Mouse (Mus musculus) hematopoietic stem cell, adult 5-6 weeks (primary cell): ENCODE measurements around the gene Rhox4f. TPM values are rescaled to one million over a fixed set of nuclear protein-coding genes. Genes with fewer than 3 reads are reported as not detected.
"Not testable (repeated sequence)": the region's sequence is repeated elsewhere in the genome, so short reads cannot be mapped to it uniquely, and the experiment has no call there.

Experiments used
- ATAC-seq, 2 experiments: fragments of 125-278 bp in 1 of 2; replicated peaks in 1 of 2; 2 replicates each; pipeline ENCODE4 v1.8.0; 2016 to 2017; ENCODE audit warnings: inconsistent platforms in 2 of 2, mild to moderate bottlenecking in 2 of 2, moderate number of reproducible peaks in 2 of 2, low read depth in 1 of 2, moderate TSS enrichment in 1 of 2; ENCODE audit not compliant: low FRiP score in 2 of 2, poor library complexity in 2 of 2, severe bottlenecking in 2 of 2, insufficient read depth in 1 of 2, low TSS enrichment in 1 of 2
- total RNA-seq: library from RNA; stranded (forward); fragments of 172-1452, 232-1000 nt; gene quantifications from 2 replicates; pipeline ENCODE4 v1.2.3, GENCODE M21; 2017

Gene Rhox4f
- total RNA-seq = not detected in 2 replicates

DNA sequence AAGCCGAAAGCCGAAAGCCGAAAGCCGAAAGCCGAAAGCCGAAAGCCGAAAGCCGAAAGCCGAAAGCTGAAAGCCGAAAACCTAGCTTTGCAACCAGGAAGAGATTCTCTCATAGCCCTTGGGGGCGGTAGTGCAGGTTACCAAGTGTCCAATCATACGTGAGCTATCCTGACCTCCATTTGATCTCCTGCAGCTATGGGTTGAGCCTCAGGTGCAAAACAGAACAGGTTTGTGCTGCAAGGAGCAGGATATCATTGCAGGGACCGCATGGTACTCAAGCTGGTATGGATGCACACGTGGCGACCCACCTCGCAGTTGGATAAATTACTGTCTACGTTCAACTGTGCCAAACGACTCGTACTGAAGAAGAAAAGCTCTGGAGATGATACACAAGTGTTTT lies at the start of gene Rhox4f:
Gene Rhox4f, minus strand, starts transcription at position 101 of the 400 bp plus-strand sequence.
- not testable (repeated sequence) for ATAC-seq

DNA sequence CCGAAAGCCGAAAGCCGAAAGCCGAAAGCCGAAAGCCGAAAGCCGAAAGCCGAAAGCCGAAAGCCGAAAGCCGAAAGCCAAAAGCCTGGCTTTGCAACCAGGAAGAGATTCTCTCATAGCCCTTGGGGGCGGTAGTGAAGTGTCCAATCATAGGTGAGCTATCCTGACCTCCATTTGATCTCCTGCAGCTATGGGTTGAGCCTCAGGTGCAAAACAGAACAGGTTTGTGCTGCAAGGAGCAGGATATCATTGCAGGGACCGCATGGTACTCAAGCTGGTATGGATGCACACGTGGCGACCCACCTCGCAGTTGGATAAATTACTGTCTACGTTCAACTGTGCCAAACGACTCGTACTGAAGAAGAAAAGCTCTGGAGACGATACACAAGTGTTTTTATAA lies 43.7 kb upstream of the Rhox4f start, which contains the start of gene Rhox4g:
Gene Rhox4g, minus strand, starts transcription at position 101 of the 400 bp plus-strand sequence.
- not testable (repeated sequence) for ATAC-seq

DNA sequence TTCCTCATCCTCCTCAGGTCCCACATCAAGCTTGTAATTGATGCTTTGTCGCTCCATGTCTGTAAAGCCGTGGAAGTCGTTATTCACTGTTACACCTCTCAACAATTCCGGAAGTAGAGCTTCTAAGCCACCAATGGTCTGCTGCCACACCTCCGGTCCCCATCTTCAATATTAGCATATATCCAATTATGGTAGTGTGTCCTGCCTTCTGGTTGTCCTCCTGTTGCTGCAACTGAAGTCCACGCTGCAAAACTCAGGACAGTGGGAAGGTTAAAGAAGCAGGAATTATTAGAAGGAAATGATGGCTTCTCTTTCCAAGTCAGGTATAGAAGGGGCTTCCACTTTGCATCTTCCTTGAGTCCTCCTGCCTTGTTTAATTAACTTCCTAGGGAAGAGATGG lies 35.9 kb upstream of the Rhox4f start, which contains the start of gene Rhox2g:
Gene Rhox2g, minus strand, starts transcription at position 101 of the 400 bp plus-strand sequence.
- not testable (repeated sequence) for ATAC-seq

DNA sequence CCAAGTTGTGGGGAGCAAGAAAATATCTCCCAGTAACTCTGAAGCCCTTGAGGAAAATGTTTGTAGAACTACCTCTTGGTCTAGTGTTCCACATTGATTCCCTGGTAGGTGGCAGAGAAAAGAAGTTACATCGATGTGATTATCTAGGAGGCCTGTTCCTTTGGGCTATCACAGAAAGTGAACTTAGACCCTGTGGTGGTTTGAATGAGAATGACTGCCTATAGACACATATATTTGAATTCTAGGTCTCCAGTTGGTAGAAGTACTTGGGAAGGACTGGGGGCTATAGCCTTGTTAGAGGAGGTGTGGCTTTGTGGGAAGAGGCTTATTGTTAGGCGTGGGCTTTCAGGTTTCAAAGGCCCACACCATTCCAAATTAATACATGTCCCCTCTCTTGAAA lies 21.0 kb upstream of the Rhox4f start, which contains the start of gene Rhox3g:
Gene Rhox3g, minus strand, starts transcription at position 101 of the 400 bp plus-strand sequence.
- not testable (repeated sequence) for ATAC-seq

DNA sequence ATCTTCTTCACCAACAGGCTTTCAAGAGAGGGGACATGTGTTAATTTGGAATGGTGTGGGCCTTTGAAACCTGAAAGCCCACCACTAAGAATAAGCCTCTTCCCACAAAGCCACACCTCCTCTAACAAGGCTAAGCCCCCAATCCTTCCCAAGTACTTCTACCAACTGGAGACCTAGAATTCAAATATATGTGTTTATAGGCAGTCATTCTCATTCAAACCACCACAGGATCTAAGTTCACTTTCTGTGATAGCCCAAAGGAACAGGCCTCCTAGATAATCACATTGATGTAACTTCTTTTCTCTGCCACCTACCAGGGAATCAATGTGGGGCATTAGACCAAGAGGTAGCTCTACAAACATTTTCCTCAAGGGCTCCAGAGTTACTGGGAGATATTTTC lies 26.8 kb downstream of the Rhox4f start, which contains the start of gene Rhox3f:
Gene Rhox3f, plus strand, starts transcription at position 301 of the 400 bp plus-strand sequence.
- ATAC-seq = not testable (repeated sequence)

DNA sequence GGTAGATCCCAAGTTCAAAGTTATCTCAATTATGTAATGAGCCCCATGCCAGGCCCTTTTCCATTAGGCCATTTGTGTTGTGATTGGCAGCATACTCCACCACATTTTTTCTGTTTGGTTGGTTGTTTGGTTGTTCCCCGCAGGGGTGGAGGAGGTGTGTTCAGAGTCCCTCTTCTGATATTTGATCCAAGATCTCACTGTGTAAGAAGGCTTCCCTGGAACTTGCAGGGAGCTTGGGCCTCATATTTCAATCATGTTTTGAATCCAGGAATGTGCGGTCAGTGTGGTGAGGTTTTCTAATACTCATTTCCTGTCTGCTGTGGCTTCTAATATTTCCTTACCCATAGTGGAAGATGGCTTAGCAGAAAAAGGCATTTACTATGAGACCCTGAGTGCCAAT lies 34.9 kb downstream of the Rhox4f start:
- ATAC-seq = not testable (repeated sequence)

DNA sequence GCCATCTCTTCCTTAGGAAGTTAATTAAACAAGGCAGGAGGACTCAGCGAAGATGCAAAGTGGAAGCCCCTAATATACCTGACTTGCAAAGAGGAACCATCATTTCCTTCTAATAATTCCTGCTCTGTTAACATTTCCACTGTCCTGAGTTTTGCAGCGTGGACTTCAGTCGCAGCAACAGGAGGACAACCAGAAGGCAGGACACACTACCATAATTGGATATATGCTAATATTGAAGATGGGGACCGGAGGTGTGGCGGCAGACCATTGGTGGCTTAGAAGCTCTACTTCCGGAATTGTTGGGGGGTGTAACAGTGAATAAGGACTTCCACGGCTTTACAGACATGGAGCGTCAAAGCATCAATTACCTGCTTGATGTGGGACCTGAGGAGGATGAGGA lies 36.4 kb downstream of the Rhox4f start, which contains the start of gene Rhox2f:
Gene Rhox2f, plus strand, starts transcription at position 301 of the 400 bp plus-strand sequence.
- not testable (repeated sequence) for ATAC-seq

DNA sequence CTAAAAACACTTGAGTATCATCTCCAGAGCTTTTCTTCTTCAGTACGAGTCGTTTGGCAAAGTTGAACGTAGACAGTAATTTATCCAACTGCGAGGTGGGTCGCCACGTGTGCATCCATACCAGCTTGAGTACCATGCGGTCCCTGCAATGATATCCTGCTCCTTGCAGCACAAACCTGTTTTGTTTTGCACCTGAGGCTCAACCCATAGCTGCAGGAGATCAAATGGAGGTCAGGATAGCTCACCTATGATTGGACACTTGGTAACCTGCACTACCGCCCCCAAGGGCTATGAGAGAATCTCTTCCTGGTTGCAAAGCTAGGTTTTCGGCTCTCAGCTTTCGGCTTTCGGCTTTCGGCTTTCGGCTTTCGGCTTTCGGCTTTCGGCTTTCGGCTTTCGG lies 50.4 kb downstream of the Rhox4f start, which contains the start of gene Rhox4e:
Gene Rhox4e, plus strand, starts transcription at position 301 of the 400 bp plus-strand sequence.
- not testable (repeated sequence) for ATAC-seq

Other genes starting within 250 kb of the Rhox4f start
- not detected in 2 replicates for gene Rhox3a2, start 227.7 kb downstream of the Rhox4f start, total RNA-seq
- not detected in 2 replicates for gene Rhox4a2, start 216.9 kb downstream of the Rhox4f start, total RNA-seq
- not detected in 2 replicates for gene Rhox2b, start 195.6 kb downstream of the Rhox4f start, total RNA-seq
- gene Rhox4b, start 175.2 kb downstream of the Rhox4f start, total RNA-seq = not detected in 2 replicates
- not detected in 2 replicates for gene Rhox2c, start 154.0 kb downstream of the Rhox4f start, total RNA-seq
- not detected in 2 replicates for gene Rhox3c, start 149.1 kb downstream of the Rhox4f start, total RNA-seq
- gene Rhox4c, start 127.4 kb downstream of the Rhox4f start, total RNA-seq = not detected in 2 replicates
- not detected in 2 replicates for gene Rhox2d, start 114.3 kb downstream of the Rhox4f start, total RNA-seq
- gene Rhox4d, start 93.3 kb downstream of the Rhox4f start, total RNA-seq = not detected in 2 replicates
- gene Rhox2e, start 77.3 kb downstream of the Rhox4f start, total RNA-seq = not detected in 2 replicates
- gene Rhox3e, start 65.7 kb downstream of the Rhox4f start, total RNA-seq = not detected in 2 replicates
- not detected in 2 replicates for gene Rhox4e, start 50.3 kb downstream of the Rhox4f start, total RNA-seq
- not detected in 2 replicates for gene Rhox2f, start 36.3 kb downstream of the Rhox4f start, total RNA-seq
- gene Rhox3f, start 26.7 kb downstream of the Rhox4f start, total RNA-seq = not detected in 2 replicates
- not detected in 2 replicates for gene Rhox3g, start 20.9 kb upstream of the Rhox4f start, total RNA-seq
- not detected in 2 replicates for gene Rhox2g, start 35.8 kb upstream of the Rhox4f start, total RNA-seq
- gene Rhox4g, start 43.6 kb upstream of the Rhox4f start, total RNA-seq = not detected in 2 replicates
- not detected in 2 replicates for gene Rhox3h, start 61.1 kb upstream of the Rhox4f start, total RNA-seq
- gene Rhox2h, start 65.6 kb upstream of the Rhox4f start, total RNA-seq = not detected in 2 replicates
- gene Rhox5, start 197.1 kb upstream of the Rhox4f start, total RNA-seq = not detected in 2 replicates
- not detected in 2 replicates for gene Rhox6, start 219.2 kb upstream of the Rhox4f start, total RNA-seq
- gene Rhox7a, start 224.0 kb upstream of the Rhox4f start, total RNA-seq = not detected in 2 replicates